Mouse (Mus musculus): ENCODE results near the gene Maf. TPM values are rescaled to one million over a fixed set of nuclear protein-coding genes. Genes with fewer than 3 reads are reported as not detected.

Maf gene
- polyA plus RNA-seq, 1 experiment from 2014 or later = 5.0 TPM

DNA sequence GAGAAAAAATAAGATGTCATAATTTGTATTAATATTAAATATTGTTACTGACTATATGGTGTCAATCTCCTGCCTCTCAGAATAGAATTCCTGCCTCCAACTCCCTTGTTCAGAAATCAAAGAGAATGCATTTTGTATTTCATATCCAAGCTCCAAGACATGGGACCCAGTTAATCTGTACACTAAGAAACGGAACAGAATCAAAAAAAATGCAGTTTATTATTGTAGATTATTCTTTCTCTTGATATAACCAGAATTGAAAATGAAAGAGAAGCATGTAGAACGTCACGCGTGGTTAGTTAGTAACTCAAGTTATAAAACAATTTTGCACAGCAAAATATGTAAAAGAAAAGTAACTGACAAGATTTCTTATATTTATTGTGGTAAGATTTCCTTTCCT is 4.5 kb downstream of the Maf start:
- DNase-seq (ENCODE audit: low spot score) = no peak
- Histone ChIP-seq H3K27ac (replicated peaks; ENCODE audit: low read depth, low read length) (no peak overlapping the region), H3K4me1 (ENCODE audit: control insufficient read depth, insufficient read depth, low read length) (no peaks in the 10 kb centered on the region), H3K36me3 (replicated peaks; ENCODE audit: control insufficient read depth, insufficient read depth, low read depth, low read length) (no peaks in the 10 kb centered on the region), H3K9me3 (replicated peaks; ENCODE audit: control insufficient read depth, low read length) (no peaks in the 10 kb centered on the region), H3K27me3 (ENCODE audit: control insufficient read depth, insufficient read depth, low read length) (no peaks in the 10 kb centered on the region; the same call in 1 of the 2 replicates), H3K9ac (replicated peaks; ENCODE audit: low read length) (no peak overlapping the region), H3K4me3 (ENCODE audit: low read depth, low read length) (no peak overlapping the region), H3K4me2 (ENCODE audit: low read depth, low read length) (no peak overlapping the region)
- ATAC-seq (replicated peaks; ENCODE audit: insufficient number of reproducible peaks, low FRiP score, low TSS enrichment, low read depth) = no peak
- 88% methylated on average over 4 of the region's 4 CpGs for WGBS

DNA sequence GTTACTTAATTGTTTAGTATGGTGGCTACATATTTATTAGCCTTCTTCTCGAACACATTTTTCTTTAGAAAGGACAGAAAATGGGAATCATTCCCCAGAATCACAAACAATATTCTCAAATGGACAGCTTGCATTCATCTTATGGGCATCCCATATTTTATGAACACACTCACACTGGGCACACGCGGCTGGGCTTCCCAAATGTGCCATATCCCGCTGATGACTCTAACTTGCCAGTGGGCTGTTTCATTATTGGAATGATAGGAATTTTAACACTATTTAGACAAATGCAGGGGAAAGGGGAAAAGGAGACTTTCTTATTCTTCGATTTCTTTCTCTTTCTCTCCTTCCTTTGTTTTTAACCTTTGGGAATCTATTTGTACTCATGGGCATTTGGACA is 6.6 kb downstream of the Maf start:
- H3K4me1 ChIP-seq (ENCODE audit: control insufficient read depth, insufficient read depth, low read length) = no peaks in the 10 kb centered on the region
- no peak for ATAC-seq (replicated peaks; ENCODE audit: insufficient number of reproducible peaks, low FRiP score, low TSS enrichment, low read depth)
- DNase-seq (ENCODE audit: low spot score) = no peak
- H3K4me3 ChIP-seq (ENCODE audit: low read depth, low read length) = no peak overlapping the region
- H3K27ac ChIP-seq (replicated peaks; ENCODE audit: low read depth, low read length) = no peak overlapping the region
- no peak overlapping the region for H3K4me2 ChIP-seq (ENCODE audit: low read depth, low read length)
- 77% methylated on average over 5 of the region's 5 CpGs for WGBS
- no peaks in the 10 kb centered on the region for H3K36me3 ChIP-seq (replicated peaks; ENCODE audit: control insufficient read depth, insufficient read depth, low read depth, low read length)
- no peaks in the 10 kb centered on the region for H3K9me3 ChIP-seq (replicated peaks; ENCODE audit: control insufficient read depth, low read length)
- H3K9ac ChIP-seq (replicated peaks; ENCODE audit: low read length) = no peak overlapping the region
- no peaks in the 10 kb centered on the region; the same call in 1 of the 2 replicates for H3K27me3 ChIP-seq (ENCODE audit: control insufficient read depth, insufficient read depth, low read length)

DNA sequence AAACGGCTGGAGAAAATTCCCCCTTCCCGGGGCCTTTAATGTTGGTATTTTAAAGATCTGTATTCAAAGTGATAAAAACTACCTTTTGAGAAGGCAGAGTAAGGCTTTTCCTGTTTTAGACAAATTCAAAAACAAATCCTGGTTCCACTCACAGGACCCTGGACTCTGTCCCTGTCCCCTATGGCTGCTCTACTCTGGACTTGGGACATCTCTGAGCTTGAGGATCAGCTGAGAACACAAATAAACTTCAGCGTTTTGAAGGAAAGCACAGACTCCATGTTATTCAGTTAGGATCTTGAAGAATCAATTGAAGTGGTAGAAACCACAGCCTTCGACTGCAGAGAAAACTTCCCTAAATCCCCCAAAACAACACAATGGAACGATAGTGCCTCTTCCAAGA is 8.4 kb downstream of the Maf start:
- Histone ChIP-seq H3K27me3 (ENCODE audit: control insufficient read depth, insufficient read depth, low read length) (no peaks in the 10 kb centered on the region), H3K36me3 (replicated peaks; ENCODE audit: control insufficient read depth, insufficient read depth, low read depth, low read length) (no peaks in the 10 kb centered on the region), H3K4me1 (ENCODE audit: control insufficient read depth, insufficient read depth, low read length) (no peaks in the 10 kb centered on the region), H3K9ac (replicated peaks; ENCODE audit: low read length) (no peak overlapping the region), H3K27ac (replicated peaks; ENCODE audit: low read depth, low read length) (no peak overlapping the region), H3K4me2 (ENCODE audit: low read depth, low read length) (no peak overlapping the region), H3K4me3 (ENCODE audit: low read depth, low read length) (no peak overlapping the region), H3K9me3 (replicated peaks; ENCODE audit: control insufficient read depth, low read length) (no peaks in the 10 kb centered on the region)
- ATAC-seq (replicated peaks; ENCODE audit: insufficient number of reproducible peaks, low FRiP score, low TSS enrichment, low read depth) (no peak), DNase-seq (ENCODE audit: low spot score) (no peak)
- 53% methylated on average over 5 of the region's 5 CpGs for WGBS

DNA sequence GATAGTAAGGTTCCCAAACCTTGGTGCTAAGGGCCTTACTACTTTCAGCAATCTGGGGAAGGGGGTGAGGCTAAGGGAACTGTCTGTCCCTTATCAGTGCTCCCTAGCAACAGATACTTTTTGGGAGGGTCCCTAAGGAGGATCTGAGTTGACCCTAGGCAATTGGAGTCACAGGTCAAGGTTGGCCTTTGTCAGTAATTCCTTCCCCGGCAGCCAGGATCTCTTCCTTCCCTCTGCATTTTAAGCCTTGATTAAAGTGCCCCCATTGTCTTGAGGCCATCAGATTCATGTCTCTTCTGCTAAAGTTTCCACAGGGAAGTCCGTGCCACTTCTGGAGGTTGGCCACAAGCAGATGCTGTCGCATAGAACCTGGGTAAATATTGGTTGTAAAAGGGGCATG is 10.2 kb downstream of the Maf start:
- Histone ChIP-seq H3K9me3 (replicated peaks; ENCODE audit: control insufficient read depth, low read length) (no peaks in the 10 kb centered on the region), H3K4me1 (ENCODE audit: control insufficient read depth, insufficient read depth, low read length) (no peaks in the 10 kb centered on the region), H3K9ac (replicated peaks; ENCODE audit: low read length) (no peak overlapping the region), H3K27me3 (ENCODE audit: control insufficient read depth, insufficient read depth, low read length) (no peaks in the 10 kb centered on the region), H3K4me3 (ENCODE audit: low read depth, low read length) (no peak overlapping the region), H3K36me3 (replicated peaks; ENCODE audit: control insufficient read depth, insufficient read depth, low read depth, low read length) (no peaks in the 10 kb centered on the region), H3K27ac (replicated peaks; ENCODE audit: low read depth, low read length) (no peak overlapping the region), H3K4me2 (ENCODE audit: low read depth, low read length) (no peak overlapping the region)
- ATAC-seq (replicated peaks; ENCODE audit: insufficient number of reproducible peaks, low FRiP score, low TSS enrichment, low read depth) = no peak
- 38% methylated on average over 3 of the region's 3 CpGs for WGBS
- no peak for DNase-seq (ENCODE audit: low spot score)

DNA sequence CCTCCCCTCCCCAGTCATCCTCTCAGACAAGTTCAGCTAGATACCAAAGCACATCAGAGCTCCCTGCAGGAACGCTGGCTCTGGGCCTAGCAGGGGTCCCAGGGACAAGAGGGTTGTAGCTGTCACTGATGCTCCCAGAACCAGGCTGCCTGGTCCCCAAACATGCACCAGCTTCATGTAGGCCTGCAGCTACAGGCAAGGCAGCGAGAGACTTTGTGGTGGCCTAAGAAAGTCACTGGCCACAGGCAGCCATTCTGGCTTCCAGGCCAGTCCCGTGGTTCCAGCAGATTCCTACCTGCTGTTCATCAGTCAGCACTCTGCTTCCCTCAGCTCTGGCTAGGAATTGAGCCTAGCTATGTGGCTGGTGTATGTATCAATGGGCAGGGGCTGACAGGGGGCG is 10.9 kb downstream of the Maf start:
- Histone ChIP-seq H3K4me2 (ENCODE audit: low read depth, low read length) (no peak overlapping the region), H3K9me3 (replicated peaks; ENCODE audit: control insufficient read depth, low read length) (no peaks in the 10 kb centered on the region), H3K27me3 (ENCODE audit: control insufficient read depth, insufficient read depth, low read length) (no peaks in the 10 kb centered on the region), H3K4me1 (ENCODE audit: control insufficient read depth, insufficient read depth, low read length) (no peaks in the 10 kb centered on the region), H3K4me3 (ENCODE audit: low read depth, low read length) (no peak overlapping the region), H3K27ac (replicated peaks; ENCODE audit: low read depth, low read length) (no peak overlapping the region), H3K36me3 (replicated peaks; ENCODE audit: control insufficient read depth, insufficient read depth, low read depth, low read length) (no peaks in the 10 kb centered on the region), H3K9ac (replicated peaks; ENCODE audit: low read length) (no peak overlapping the region)
- no peak for DNase-seq (ENCODE audit: low spot score)
- ATAC-seq (replicated peaks; ENCODE audit: insufficient number of reproducible peaks, low FRiP score, low TSS enrichment, low read depth) = no peak
- 79% methylated on average over 4 of the region's 4 CpGs for WGBS

DNA sequence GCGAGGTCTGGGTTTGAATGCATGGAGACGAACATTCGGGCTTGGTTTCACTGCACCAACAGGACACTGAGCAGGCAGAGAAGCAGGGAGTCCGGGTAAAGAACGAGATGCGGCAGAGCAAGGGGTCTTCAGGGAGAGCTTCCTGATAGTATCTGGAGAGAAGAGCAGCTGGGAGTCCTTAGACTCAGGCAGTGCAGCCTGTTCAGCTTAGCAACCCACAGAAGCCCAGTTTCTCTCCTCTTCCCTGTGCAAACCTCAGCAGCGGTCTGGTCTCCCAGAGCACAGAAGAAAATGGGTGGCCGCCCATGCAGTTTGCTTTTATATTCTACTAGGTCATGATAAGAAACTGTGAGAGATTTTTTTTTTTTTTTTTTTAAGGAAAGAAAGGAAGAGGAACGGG is 20.2 kb downstream of the Maf start:
- H3K4me3 ChIP-seq (ENCODE audit: low read depth, low read length) = no peak overlapping the region
- no peak overlapping the region for H3K4me2 ChIP-seq (ENCODE audit: low read depth, low read length)
- H3K9me3 ChIP-seq (replicated peaks; ENCODE audit: control insufficient read depth, low read length) = no peaks in the 10 kb centered on the region
- H3K9ac ChIP-seq (replicated peaks; ENCODE audit: low read length) = no peak overlapping the region
- no peak for ATAC-seq (replicated peaks; ENCODE audit: insufficient number of reproducible peaks, low FRiP score, low TSS enrichment, low read depth)
- no peak overlapping the region for H3K27ac ChIP-seq (replicated peaks; ENCODE audit: low read depth, low read length)
- no peaks in the 10 kb centered on the region for H3K4me1 ChIP-seq (ENCODE audit: control insufficient read depth, insufficient read depth, low read length)
- no peaks in the 10 kb centered on the region for H3K27me3 ChIP-seq (ENCODE audit: control insufficient read depth, insufficient read depth, low read length)
- no peaks in the 10 kb centered on the region for H3K36me3 ChIP-seq (replicated peaks; ENCODE audit: control insufficient read depth, insufficient read depth, low read depth, low read length)
- no peak for DNase-seq (ENCODE audit: low spot score)
- 68% methylated on average over 9 of the region's 9 CpGs for WGBS

DNA sequence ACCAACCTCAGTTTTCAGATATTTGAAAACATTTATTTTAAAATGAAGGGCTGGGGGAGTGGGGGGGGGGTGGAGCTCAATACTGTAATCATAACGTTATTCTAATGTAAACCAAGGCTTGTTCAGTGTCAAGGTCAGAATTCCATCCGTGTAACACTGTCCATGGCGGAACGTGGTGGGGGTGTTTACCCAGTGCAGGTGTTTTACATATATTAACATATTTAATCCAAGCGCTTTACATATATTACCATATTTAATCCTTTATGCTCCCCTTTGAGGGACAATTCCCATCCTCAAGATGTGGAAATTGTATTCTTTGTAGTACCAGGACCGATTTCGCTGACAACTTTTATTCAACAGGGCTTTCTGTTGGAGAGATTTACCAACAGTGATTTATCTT is 24.3 kb downstream of the Maf start:
- H3K4me1 ChIP-seq (ENCODE audit: control insufficient read depth, insufficient read depth, low read length) = no peaks in the 10 kb centered on the region
- H3K27ac ChIP-seq (replicated peaks; ENCODE audit: low read depth, low read length) = no peak overlapping the region
- H3K9me3 ChIP-seq (replicated peaks; ENCODE audit: control insufficient read depth, low read length) = no peaks in the 10 kb centered on the region
- DNase-seq (ENCODE audit: low spot score) (no peak), ATAC-seq (replicated peaks; ENCODE audit: insufficient number of reproducible peaks, low FRiP score, low TSS enrichment, low read depth) (no peak)
- no peaks in the 10 kb centered on the region for H3K36me3 ChIP-seq (replicated peaks; ENCODE audit: control insufficient read depth, insufficient read depth, low read depth, low read length)
- no peak overlapping the region for H3K9ac ChIP-seq (replicated peaks; ENCODE audit: low read length)
- H3K4me3 ChIP-seq (ENCODE audit: low read depth, low read length) = no peak overlapping the region
- H3K27me3 ChIP-seq (ENCODE audit: control insufficient read depth, insufficient read depth, low read length) = no peaks in the 10 kb centered on the region
- 71% methylated on average over 7 of the region's 7 CpGs for WGBS
- H3K4me2 ChIP-seq (ENCODE audit: low read depth, low read length) = no peak overlapping the region

DNA sequence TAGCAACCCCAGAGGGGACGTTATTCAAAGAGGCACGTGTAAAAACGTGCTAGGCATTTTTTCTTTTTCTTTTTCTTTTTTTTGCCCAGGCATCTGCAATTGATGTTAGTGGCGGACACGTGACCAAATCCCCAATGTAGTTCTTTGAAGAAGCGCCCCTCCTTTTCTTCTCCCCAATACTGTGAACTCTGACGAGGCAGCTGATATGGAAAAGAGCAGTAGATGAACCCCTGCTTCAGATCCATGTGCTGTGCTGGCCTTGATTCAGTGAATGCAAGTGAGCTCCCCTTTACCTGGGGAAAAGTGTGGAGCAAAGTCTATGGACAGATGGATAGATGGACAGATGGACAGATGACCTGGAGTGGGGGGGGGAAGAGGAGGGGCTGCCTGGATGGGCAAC is 28.1 kb downstream of the Maf start:
- no peak overlapping the region for H3K4me3 ChIP-seq (ENCODE audit: low read depth, low read length)
- no peak overlapping the region for H3K27ac ChIP-seq (replicated peaks; ENCODE audit: low read depth, low read length)
- no peaks in the 10 kb centered on the region for H3K9me3 ChIP-seq (replicated peaks; ENCODE audit: control insufficient read depth, low read length)
- no peak for ATAC-seq (replicated peaks; ENCODE audit: insufficient number of reproducible peaks, low FRiP score, low TSS enrichment, low read depth)
- no peak overlapping the region for H3K9ac ChIP-seq (replicated peaks; ENCODE audit: low read length)
- H3K36me3 ChIP-seq (replicated peaks; ENCODE audit: control insufficient read depth, insufficient read depth, low read depth, low read length) = no peaks in the 10 kb centered on the region
- no peak for DNase-seq (ENCODE audit: low spot score)
- H3K4me1 ChIP-seq (ENCODE audit: control insufficient read depth, insufficient read depth, low read length) = no peaks in the 10 kb centered on the region
- H3K27me3 ChIP-seq (ENCODE audit: control insufficient read depth, insufficient read depth, low read length) = no peaks in the 10 kb centered on the region
- H3K4me2 ChIP-seq (ENCODE audit: low read depth, low read length) = no peak overlapping the region
- WGBS = 62% methylated on average over 7 of the region's 7 CpGs

DNA sequence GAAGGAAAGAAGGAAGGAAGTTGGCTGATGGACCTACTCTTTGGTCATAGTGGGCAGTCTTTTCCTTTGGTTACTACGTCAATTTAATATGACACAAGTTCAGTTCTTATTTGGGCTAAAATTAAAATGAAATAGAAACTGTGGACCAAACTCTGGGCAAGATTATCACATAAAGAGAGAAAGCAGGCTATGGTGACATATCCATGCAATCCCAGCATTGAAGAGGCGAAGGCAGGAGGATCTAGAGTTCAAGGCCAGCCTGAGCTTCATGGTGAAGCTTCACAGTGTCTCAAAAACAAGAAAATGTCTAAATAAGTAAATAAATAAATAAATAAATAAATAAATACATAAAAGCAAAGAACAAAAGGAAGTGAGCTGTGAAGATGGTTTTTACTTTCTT is 42.7 kb downstream of the Maf start:
- Histone ChIP-seq H3K4me3 (ENCODE audit: low read depth, low read length) (no peak overlapping the region), H3K4me1 (ENCODE audit: control insufficient read depth, insufficient read depth, low read length) (no peaks in the 10 kb centered on the region), H3K27ac (replicated peaks; ENCODE audit: low read depth, low read length) (no peak overlapping the region), H3K36me3 (replicated peaks; ENCODE audit: control insufficient read depth, insufficient read depth, low read depth, low read length) (no peaks in the 10 kb centered on the region), H3K9me3 (replicated peaks; ENCODE audit: control insufficient read depth, low read length) (no peaks in the 10 kb centered on the region), H3K27me3 (ENCODE audit: control insufficient read depth, insufficient read depth, low read length) (no peaks in the 10 kb centered on the region), H3K9ac (replicated peaks; ENCODE audit: low read length) (no peak overlapping the region), H3K4me2 (ENCODE audit: low read depth, low read length) (no peak overlapping the region)
- 90% methylated on average over 2 of the region's 2 CpGs for WGBS
- ATAC-seq (replicated peaks; ENCODE audit: insufficient number of reproducible peaks, low FRiP score, low TSS enrichment, low read depth) = no peak
- no peak for DNase-seq (ENCODE audit: low spot score)
